Comparison of ENCODE assay signal across 13 mouse cellular contexts in the genomic region with DNA sequence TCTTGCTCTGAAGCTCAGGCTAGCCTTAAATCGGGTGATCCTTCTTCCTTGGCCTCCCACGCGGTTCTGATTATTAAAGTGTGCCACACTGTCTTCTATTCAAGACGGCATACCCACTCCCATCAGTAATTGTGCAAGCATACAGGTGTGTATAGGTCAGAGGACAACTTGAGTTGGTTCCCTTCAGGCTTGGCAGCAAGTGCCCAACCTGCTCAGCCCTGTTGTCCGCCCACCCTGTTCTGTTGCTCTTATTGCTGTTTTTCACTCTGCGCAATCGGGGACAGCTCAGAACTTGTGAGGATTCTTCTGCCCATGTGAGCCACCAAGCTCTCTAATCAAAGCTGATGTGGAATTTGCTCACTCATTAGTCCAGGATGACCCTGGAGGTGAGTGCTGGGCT. TPM values are rescaled to one million over a fixed set of nuclear protein-coding genes. Genes with fewer than 3 reads are reported as not detected.
"Had no signal": no experiment of that assay in that cellular context is flagged by ENCODE, and none has a peak within 500 bp of the region (broad histone marks: within the 10 kb centered on the region; RNA-seq: fewer than 3 reads in every experiment).

No protein-coding gene starts in this region.

- DNase-seq: retina, postnatal 1 day; right cerebral cortex, adult 18-20 months; right cerebral cortex, postnatal 14 days; right cerebral cortex, postnatal 25 days; right cerebral cortex, postnatal 4 days; spleen, adult 18-20 months; thymus, adult 18-20 months; thymus, adult 2 months; thymus, postnatal 14 days; thymus, postnatal 25 days; thymus, postnatal 36 days; thymus, postnatal 4 days had no signal

RNA-seq across cellular contexts. Expression of a gene that starts 24.0 kb away (rescaled TPM):
- total RNA-seq: neutrophil, adult 5-6 weeks had no signal
